Mouse (Mus musculus) liver, embryonic 14.5 days (tissue): ENCODE measurements around the gene Trappc6b.

Experiments
- CTCF ChIP-seq: IDR thresholded peaks from 2 replicates; pipeline ENCODE4 v1.5.1; 2016; ENCODE audit warnings: antibody characterized with exemption, low read depth, control low read depth
- EP300 ChIP-seq: IDR thresholded peaks from 2 replicates; pipeline ENCODE4 v1.6.1; 2016; ENCODE audit warnings: antibody characterized with exemption, low read depth

- TF ChIP-seq EP300 (no peak), CTCF (no peak)
Observed at GRCm38 (mm10) chr12:59076996-59077395, 15.7 kb upstream of the Trappc6b start.
